Mouse (Mus musculus): Measurements from ENCODE around the gene Mxra8. TPM values are rescaled to one million over a fixed set of nuclear protein-coding genes. Genes with fewer than 3 reads are reported as not detected.

Mxra8 gene
- polyA plus RNA-seq, 1 experiment from 2014 or later: 76.6 TPM

Small RNA genes within 50 kb of the gene (microRNA-seq; reads per million reads assigned to microRNA genes)
- gene Gm27743: not detected

Other genes with a start within 250 kb of the Mxra8 start
- 8.5 and 10.1 TPM in 2 replicates for gene Slc35e2, start 238.3 kb upstream of the Mxra8 start, polyA plus RNA-seq (2015; fragmentation: Nextera tagmentation; extraction: Ambion mirVana)
- 70.3 and 71.2 TPM in 2 replicates for gene Cdk11b, start 214.8 kb upstream of the Mxra8 start, polyA plus RNA-seq (2015; fragmentation: Nextera tagmentation; extraction: Ambion mirVana)
- gene Gm10563, start 194.3 kb upstream of the Mxra8 start, polyA plus RNA-seq (2015; fragmentation: Nextera tagmentation; extraction: Ambion mirVana): not detected in 2 replicates
- 17.1 and 19.1 TPM in 2 replicates for gene Mmp23, start 186.3 kb upstream of the Mxra8 start, polyA plus RNA-seq (2015; fragmentation: Nextera tagmentation; extraction: Ambion mirVana)
- gene Mib2, start 170.5 kb upstream of the Mxra8 start, polyA plus RNA-seq (2015; fragmentation: Nextera tagmentation; extraction: Ambion mirVana): 30.5 and 34.3 TPM in 2 replicates
- 8.4 and 10.2 TPM in 2 replicates for gene Fndc10, start 145.3 kb upstream of the Mxra8 start, polyA plus RNA-seq (2015; fragmentation: Nextera tagmentation; extraction: Ambion mirVana)
- gene Ssu72, start 134.9 kb upstream of the Mxra8 start, polyA plus RNA-seq (2015; fragmentation: Nextera tagmentation; extraction: Ambion mirVana): 141 and 150 TPM in 2 replicates
- 1.0 and 1.1 TPM in 2 replicates for gene Tmem240, start 104.9 kb upstream of the Mxra8 start, polyA plus RNA-seq (2015; fragmentation: Nextera tagmentation; extraction: Ambion mirVana)
- 94.4 and 100 TPM in 2 replicates for gene Atad3a, start 78.6 kb upstream of the Mxra8 start, polyA plus RNA-seq (2015; fragmentation: Nextera tagmentation; extraction: Ambion mirVana)
- gene Vwa1, start 65.0 kb upstream of the Mxra8 start, polyA plus RNA-seq (2015; fragmentation: Nextera tagmentation; extraction: Ambion mirVana): 11.1 and 11.6 TPM in 2 replicates
- gene Tmem88b, start 53.8 kb upstream of the Mxra8 start, polyA plus RNA-seq (2015; fragmentation: Nextera tagmentation; extraction: Ambion mirVana): 0.64 and 0.81 TPM in 2 replicates
- not detected in 2 replicates for gene Ankrd65, start 49.2 kb upstream of the Mxra8 start, polyA plus RNA-seq (2015; fragmentation: Nextera tagmentation; extraction: Ambion mirVana)
- 213 and 220 TPM in 2 replicates for gene Mrpl20, start 36.8 kb upstream of the Mxra8 start, polyA plus RNA-seq (2015; fragmentation: Nextera tagmentation; extraction: Ambion mirVana)
- 211 and 231 TPM in 2 replicates for gene Ccnl2, start 27.2 kb upstream of the Mxra8 start, polyA plus RNA-seq (2015; fragmentation: Nextera tagmentation; extraction: Ambion mirVana)
- 140 and 144 TPM in 2 replicates for gene Aurkaip1, start 8.4 kb upstream of the Mxra8 start, polyA plus RNA-seq (2015; fragmentation: Nextera tagmentation; extraction: Ambion mirVana)
- 4.3 and 5.7 TPM in 2 replicates for gene Dvl1, start 7.7 kb downstream of the Mxra8 start, polyA plus RNA-seq (2015; fragmentation: Nextera tagmentation; extraction: Ambion mirVana)
- 0.25 and 0.33 TPM in 2 replicates for gene Tas1r3, start 23.7 kb downstream of the Mxra8 start, polyA plus RNA-seq (2015; fragmentation: Nextera tagmentation; extraction: Ambion mirVana)
- 13.6 and 13.8 TPM in 2 replicates for gene Cptp, start 29.8 kb downstream of the Mxra8 start, polyA plus RNA-seq (2015; fragmentation: Nextera tagmentation; extraction: Ambion mirVana)
- 71.2 and 74.8 TPM in 2 replicates for gene Ints11, start 29.9 kb downstream of the Mxra8 start, polyA plus RNA-seq (2015; fragmentation: Nextera tagmentation; extraction: Ambion mirVana)
- gene Pusl1, start 52.1 kb downstream of the Mxra8 start, polyA plus RNA-seq (2015; fragmentation: Nextera tagmentation; extraction: Ambion mirVana): 51.8 and 55.9 TPM in 2 replicates
- 18.2 and 19.4 TPM in 2 replicates for gene Acap3, start 52.1 kb downstream of the Mxra8 start, polyA plus RNA-seq (2015; fragmentation: Nextera tagmentation; extraction: Ambion mirVana)
- gene Ube2j2, start 104.2 kb downstream of the Mxra8 start, polyA plus RNA-seq (2015; fragmentation: Nextera tagmentation; extraction: Ambion mirVana): 113 and 126 TPM in 2 replicates
- gene C1qtnf12, start 122.6 kb downstream of the Mxra8 start, polyA plus RNA-seq (2015; fragmentation: Nextera tagmentation; extraction: Ambion mirVana): 32.0 and 35.0 TPM in 2 replicates
- 16.8 and 17.3 TPM in 2 replicates for gene B3galt6, start 153.0 kb downstream of the Mxra8 start, polyA plus RNA-seq (2015; fragmentation: Nextera tagmentation; extraction: Ambion mirVana)
- 160 and 166 TPM in 2 replicates for gene Sdf4, start 153.2 kb downstream of the Mxra8 start, polyA plus RNA-seq (2015; fragmentation: Nextera tagmentation; extraction: Ambion mirVana)
- 0.80 and 0.85 TPM in 2 replicates for gene Tnfrsf4, start 174.2 kb downstream of the Mxra8 start, polyA plus RNA-seq (2015; fragmentation: Nextera tagmentation; extraction: Ambion mirVana)
- gene Tnfrsf18, start 186.5 kb downstream of the Mxra8 start, polyA plus RNA-seq (2015; fragmentation: Nextera tagmentation; extraction: Ambion mirVana): 2.8 and 2.9 TPM in 2 replicates
- 0.70 and 1.1 TPM in 2 replicates for gene Ttll10, start 219.7 kb downstream of the Mxra8 start, polyA plus RNA-seq (2015; fragmentation: Nextera tagmentation; extraction: Ambion mirVana)